Mouse (Mus musculus) E14TG2a.4 (cell line): Measurements from ENCODE around the gene Abcg2.
"Not testable (repeated sequence)": the region's sequence is repeated elsewhere in the genome, so short reads cannot be mapped to it uniquely, and the experiment has no call there.

Experiments
- CTCF ChIP-seq: conservative IDR thresholded peaks from 2 replicates; pipeline ENCODE4 v1.5.1; 2014; ENCODE audit warnings: low read length
- POU5F1 ChIP-seq: IDR thresholded peaks from 2 replicates; pipeline ENCODE4 v1.6.1; 2014; ENCODE audit warnings: low read length, borderline replicate concordance

DNA sequence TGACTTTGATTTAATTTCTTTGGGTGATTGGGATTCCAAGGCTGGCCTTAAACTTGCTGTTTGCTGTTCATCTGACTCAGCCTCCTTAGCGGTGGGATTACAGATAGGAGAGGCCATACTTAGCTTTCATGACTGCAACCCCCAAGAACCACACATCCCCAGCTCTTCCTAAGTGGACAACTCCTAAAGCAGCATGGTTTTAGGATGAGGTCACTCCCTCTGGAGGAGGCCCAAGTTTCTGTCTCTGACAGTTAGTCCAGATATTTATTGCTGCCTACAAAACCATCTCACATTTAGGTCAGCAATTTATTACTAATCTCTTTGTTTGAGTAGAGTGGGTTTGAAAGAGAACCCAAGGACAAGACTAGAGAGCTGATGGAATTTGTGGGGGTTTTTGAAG is 17.8 kb downstream of the Abcg2 start:
- TF ChIP-seq CTCF, POU5F1: not testable (repeated sequence)
